Mouse (Mus musculus) E14TG2a.4 (cell line): Measurements from ENCODE around the gene Gm10964.

Experiments
- CTCF ChIP-seq: conservative IDR thresholded peaks from 2 replicates; pipeline ENCODE4 v1.5.1; 2014; ENCODE audit warnings: low read length
- POU5F1 ChIP-seq: IDR thresholded peaks from 2 replicates; pipeline ENCODE4 v1.6.1; 2014; ENCODE audit warnings: low read length, borderline replicate concordance

DNA sequence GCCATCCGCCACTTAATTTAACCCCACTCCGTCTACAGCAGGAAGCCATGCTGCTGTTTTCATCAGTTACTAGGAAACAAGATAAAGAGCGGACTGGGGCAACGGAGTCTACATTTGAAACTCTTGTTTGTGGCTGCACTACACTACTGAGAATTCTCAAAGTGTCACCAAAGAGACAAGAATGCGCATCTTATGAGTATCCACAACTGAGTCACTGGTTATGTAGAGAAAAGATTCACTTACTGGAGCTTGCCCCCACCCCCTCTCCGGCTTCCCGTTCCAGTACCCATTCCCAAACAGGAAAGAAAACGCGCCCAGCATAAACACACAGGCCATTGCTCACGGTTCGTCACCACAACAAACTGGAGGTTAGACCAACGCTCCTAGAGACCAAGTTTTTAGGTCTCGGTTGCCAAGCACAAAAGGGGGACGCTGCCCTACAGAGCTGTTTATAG, 50.8 kb downstream of the Gm10964 start:
- TF ChIP-seq CTCF (no peak), POU5F1 (no peak)
